Mouse (Mus musculus): Measurements from ENCODE around the gene Col27a1. TPM values are rescaled to one million over a fixed set of nuclear protein-coding genes. Genes with fewer than 3 reads are reported as not detected.
A peak's percentile ranks its signal among the peaks of the same experiment; 100 is the strongest.

The Col27a1 gene
- total RNA-seq, 1 experiment from 2014 or later, result 11.7 TPM

DNA sequence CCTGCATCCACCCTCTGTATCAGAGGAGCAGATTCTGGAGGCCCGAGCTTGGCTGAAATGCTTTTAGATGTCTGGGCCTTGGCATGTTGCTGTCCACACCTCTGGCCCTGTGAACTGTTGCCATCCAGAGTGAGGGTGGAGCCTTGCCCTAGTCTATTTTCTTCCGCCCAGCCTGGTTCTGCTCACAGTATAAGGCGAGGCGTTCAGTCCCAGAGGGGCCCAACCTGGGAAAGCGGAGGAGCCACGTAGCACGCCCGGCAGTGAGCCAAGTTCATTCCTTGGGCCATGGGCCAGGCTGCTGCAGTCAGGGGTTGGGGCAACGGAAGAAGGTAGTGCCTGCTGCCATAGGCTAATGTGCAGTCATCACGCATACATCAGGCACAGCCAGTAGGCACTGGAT lies 46.7 kb downstream of the Col27a1 start:
- no peak for DNase-seq

DNA sequence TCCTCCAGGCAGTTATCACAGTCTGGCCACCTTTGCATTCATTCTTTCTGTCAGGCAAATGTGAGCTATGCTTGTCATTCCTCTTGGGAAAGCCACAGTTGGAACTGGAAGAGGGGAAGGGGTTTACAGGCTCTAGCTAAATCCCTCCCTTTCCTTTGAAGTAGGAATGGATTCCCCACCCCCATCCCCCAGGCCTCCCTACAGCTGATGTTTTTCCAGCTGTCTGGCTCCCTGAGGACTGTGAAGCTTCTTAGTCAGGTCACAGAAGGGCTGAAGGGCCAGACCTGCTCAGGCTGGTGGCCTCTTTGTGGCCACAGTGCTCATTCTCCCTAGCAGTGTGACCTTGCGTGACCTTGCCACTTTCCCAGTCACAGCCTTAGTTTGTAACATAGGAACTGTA lies 49.1 kb downstream of the Col27a1 start:
- DNase-seq, result no peak

DNA sequence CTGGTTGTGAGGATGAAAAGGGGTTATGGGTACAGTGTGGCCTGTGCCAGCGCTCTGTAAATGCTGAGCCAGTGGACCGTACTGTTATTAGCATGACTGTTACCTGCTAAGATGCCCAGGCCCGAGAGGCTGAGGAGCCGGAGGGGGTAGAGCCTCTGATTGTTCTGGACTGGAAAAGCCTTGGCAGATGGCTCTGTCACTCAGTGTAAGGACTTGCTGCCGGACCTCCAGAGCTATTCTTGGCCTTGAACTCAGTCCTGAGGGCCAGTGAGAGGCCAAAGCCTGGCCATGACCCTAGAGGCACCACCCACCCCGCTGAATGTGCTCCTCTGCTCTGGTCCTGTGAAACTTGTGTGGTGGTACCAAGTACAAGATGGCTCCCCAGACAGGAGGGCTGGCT lies 52.5 kb downstream of the Col27a1 start:
- no peak for DNase-seq

DNA sequence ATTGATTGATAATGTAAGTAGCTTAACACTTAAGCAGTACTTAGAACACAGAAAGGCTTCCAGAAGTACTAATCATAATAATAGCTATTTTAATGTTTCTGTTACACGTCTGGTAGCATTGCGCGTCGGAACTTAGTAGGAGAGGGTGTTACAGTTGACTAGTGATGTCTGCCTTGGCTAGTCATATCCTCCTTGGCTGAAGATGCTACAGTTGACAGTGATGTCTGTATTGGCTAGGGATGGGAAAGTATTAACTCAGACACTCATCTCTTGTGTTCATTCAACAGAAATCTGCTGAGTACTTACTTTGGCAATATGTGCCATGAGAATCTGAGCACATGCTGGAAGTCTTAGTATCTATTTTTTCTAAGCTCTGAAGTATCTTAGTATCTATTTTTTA lies 53.3 kb downstream of the Col27a1 start:
- no peak for DNase-seq

DNA sequence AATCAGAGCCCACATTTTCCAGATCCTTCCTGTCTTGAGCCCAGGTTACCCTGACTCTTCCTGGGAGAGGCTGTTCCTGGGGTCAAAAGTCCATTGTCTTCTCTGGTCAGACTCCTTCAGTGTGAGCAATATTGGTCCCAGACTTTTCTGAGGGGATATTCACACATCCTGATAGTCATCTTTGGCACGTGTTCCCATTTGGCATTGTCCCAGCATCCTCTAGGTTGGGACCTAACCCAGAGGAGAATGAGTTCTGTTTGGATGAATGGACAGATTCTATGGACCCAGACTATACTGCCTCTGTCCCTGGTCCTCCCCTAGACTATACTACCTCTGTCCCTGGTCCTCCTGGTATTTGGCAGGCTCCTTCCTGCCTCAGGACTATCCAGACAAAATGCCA lies 53.8 kb downstream of the Col27a1 start:
- DNase-seq, result no peak

DNA sequence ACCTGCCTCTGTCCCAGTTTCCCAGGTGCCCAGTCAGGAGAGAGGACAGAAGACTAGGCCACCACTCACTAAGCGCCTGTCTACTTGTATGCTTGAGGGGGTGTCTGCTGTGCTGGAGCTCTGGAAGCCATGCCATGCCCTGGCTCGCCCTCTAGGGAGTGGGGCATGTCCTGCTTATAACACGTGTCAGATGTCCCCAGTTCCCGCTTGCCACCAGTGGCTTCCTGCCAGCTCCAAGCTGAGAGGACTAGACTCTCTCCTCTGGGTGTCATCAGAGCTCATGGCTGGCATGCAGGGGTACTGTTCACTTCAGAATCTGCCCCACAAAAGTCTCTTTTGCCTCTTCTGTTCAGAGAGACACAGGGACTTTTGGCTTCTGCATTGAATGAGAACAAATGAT lies 55.0 kb downstream of the Col27a1 start:
- no peak for DNase-seq

DNA sequence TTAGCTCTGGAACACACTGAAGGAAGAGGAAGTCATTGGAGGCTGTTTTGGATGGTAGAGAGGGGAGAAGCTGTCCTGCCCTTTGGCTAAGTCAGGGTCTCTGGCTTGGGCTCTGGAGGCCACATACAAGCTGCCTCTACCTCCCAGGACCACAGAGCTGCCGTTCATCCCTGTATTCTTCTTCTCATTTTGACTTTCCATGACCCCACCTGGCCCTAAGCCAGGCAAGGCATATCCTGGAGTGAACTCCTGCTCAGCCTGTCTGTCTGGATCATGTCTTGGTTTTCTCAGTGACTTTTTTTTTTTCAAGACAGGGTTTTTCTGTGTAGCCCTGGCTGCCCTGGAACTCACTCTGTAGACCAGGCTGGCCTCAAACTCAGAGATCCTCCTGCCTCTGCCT lies 60.7 kb downstream of the Col27a1 start:
- DNase-seq, result no peak

DNA sequence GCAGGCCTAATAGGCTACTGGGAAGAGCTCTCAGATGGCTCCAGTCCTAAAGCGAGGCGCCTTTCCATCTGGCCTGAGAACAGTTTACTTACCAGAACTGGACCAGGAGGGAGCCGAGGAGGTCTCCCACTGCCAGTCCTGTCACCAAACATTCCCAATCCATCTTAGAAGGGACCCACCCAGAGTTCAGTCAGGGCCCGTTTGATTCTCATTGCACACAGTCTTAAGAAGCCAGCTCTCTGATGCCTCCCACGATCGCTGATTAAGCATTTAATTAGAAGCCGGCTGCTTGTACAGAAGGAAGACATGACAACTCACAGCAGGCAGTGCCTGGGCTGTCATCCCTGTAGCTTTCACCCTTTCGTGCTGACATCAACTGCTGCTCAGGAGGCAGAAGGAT lies 61.4 kb downstream of the Col27a1 start:
- DNase-seq, result no peak

DNA sequence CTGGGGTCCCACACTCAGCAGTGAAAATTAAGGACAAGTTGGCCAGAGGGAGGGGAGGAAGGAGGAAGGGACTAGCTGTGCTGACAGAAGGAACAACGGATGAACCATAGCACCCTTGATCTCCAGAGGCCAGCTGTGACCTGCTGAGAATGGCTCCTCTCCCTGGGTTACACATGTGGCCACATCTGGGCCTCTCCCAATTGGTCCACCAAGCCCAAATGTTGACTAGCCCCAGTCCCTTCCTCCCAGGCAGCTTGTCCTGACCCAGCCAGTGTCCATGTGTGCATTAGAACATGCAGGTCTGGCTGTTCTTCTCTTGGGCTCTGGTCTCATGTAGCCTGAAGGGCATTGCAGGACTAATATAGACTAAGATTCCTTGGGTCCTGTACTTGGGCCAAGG lies 62.8 kb downstream of the Col27a1 start:
- DNase-seq, result no peak

DNA sequence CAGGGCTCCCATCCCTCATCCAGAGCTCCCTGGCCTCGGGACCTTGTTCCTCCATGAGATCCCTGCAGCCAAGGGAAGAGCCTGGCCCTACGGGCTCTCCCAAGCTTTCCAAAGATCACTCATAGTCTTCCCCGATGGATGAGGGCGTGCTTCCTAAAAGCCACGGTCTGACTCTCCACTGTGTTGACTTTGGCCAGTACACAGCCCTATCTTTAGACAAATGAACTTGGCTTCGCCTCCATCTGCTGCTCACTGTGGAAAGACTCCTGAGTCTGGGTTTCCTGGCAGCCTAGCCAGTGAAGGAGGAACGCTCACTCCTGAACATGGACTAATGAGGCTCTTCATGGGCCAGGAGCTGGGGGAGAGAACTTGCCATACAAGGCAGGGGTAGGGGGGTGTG lies 65.0 kb downstream of the Col27a1 start:
- no peak for DNase-seq

DNA sequence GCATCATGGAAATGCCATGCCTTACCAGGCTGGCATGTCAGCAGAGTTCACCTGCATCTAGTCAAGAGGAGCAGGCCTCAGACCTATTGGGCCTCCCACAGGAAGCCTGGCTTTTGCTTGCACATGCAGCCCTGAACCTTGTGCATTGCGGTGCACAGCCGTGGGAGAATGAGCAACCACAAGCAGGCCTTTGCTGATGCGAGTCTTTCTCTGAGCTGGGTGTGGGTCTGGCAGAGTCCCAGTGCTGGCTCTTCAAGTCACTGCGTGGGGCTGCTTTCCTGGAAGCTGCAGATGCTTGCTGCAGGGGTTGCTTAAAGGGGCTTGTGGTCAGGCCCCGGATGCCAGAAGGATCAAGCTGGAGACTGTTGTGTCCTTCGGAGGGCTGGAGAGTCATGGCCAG lies 67.9 kb downstream of the Col27a1 start:
- DNase-seq, result no peak

DNA sequence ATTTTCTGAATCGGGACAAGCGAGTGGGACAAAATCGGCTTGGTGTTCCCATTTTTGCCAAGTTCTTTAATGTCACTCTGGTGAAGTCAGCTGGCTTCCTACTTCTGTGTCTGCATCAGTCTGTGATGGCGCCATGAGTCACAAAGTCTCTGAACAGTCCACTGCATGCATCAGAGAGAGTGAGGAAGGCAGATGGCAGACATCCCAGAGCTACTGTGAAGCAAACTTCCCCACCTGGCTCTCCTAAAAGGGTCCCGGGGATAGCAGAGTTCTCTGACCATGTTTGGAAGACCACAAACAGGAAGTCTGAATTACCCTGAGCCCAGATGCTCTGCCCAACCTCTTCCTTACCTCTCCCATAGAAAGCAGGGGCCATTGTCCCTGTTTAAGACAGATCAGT lies 69.5 kb downstream of the Col27a1 start:
- peak; percentile 32 for DNase-seq

DNA sequence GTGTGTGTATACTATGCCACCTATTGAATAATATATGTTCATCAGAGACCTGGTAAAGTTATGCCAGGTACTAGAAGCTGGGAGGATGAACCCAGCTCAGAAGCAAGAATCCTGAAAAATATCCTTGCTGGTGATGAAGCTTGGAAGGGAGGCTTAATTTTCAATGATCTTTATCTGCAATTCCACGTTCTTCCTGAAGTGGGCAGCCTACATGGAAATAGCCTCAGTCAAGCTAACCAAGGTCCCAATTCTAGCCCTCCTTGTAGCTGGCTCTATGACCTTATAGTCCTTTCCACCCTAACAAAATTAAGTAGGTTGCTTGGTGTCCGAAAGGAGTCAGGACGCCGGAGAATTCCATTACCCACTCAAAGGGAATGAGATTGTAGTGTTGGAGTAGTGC lies 72.2 kb downstream of the Col27a1 start:
- no peak for DNase-seq

DNA sequence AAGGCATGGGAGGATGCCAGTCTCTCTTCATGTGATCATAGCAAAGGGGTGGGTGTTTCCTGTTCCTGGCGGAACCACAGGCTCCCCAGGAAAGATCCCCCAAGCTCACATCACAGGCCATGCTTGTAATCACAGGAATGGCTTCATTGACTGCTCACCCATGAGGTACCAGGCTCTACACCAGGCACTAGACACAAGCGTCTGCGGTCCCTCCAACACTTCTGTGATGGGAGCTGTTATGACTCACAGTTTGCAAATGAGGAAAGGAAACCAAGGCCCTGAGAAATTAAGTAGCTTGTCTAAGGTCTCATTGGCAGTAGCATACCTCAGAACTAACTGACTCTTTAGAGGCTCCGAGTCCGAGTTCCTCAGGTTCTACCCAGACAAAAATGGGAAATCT lies 74.7 kb downstream of the Col27a1 start:
- DNase-seq, result no peak

DNA sequence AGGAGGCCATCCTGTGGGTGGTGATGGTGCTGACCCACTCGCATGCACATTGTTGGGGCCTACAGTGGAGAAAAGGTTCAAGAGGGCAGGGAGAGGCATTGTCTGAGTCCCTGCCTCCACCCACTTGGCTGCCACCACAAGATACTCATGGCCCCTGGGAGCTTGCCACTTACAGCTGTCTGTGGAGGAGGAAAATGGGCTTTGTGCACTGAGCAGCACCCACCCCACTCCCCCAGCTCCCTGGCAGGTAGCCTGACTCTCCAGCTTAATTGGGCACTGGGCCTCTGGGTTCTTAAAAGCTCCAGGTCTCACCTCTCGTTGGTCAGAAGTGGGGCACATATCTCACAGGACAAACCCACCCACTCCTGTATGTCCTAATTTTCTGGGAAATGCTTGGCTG lies 76.3 kb downstream of the Col27a1 start:
- DNase-seq, result no peak

DNA sequence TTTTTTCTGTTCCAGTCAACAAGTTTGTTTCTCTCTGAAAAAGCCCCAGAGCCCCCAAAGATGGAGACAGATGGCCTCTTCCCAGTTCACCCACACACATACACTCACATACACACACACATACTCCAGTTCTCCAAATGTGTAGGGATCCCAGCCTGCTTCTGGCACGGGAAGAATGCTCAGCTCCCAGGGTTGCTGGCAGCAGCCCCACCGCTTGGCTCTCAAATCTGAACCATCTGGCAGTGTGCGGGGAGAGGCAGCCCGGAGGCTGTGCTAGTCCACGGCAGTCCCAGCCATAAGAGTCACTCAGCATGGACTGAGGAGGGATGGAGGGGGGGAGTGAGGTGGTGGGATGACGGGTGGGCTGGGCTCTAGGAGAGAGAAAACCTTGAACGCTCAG lies 77.3 kb downstream of the Col27a1 start:
- DNase-seq, result peak; percentile 67

DNA sequence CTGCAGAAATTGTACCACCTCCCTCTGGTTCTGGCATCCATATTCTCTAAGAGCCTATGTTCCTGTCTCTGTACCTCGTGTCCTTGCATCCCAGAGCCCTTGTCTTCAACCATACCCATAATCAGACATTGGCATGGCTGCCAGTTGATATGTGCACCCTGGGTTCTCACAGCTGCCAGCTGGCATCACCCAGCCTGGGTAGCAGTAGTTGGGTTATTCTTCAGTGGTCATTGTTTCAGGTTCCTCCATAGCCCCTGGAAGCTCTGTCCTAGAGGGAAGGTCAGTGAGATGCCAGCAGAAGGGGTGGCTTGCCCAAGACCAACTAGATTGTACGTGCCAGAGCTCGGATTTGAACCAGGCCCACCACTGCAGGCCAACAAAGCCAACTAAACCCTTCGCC lies 77.9 kb downstream of the Col27a1 start:
- no peak for DNase-seq

DNA sequence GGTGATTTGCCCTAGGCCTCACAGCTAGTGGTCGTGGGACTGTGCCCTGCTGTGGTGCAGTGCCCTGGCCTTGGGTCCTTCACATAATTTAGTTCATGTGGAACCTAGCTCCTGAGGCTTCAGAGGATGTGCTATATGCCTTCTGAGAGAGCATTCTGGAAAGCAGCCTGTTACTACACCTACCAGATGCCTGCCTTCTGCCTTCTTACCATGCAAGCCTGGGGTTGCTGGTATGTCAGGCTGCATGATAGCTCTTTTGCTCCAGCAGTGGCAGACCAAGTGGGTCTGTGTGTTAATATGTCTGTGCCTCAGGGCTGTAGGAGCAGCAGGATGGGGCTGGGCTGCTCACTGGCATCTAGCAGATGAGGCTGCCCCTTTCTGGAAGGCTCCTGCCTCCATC lies 81.8 kb downstream of the Col27a1 start:
- DNase-seq, result no peak

DNA sequence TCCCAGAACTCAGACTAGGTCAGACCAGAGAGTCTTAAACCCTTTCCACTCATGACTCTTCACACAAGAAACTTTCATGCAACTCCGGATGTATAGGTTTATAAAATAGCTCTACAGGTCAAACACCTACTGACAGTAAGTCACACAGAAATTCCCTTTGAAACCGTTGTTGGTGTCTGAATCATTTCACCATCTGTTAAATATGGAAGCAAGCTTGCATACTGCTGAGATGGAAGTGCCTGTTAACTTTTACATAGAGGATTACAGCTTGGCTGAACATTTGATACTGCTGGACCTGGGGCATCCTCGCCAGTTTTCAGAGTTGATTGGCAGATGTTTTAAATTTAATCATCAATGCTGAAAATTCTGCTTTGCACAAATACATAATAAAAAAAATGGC lies 82.5 kb downstream of the Col27a1 start:
- DNase-seq, result no peak

DNA sequence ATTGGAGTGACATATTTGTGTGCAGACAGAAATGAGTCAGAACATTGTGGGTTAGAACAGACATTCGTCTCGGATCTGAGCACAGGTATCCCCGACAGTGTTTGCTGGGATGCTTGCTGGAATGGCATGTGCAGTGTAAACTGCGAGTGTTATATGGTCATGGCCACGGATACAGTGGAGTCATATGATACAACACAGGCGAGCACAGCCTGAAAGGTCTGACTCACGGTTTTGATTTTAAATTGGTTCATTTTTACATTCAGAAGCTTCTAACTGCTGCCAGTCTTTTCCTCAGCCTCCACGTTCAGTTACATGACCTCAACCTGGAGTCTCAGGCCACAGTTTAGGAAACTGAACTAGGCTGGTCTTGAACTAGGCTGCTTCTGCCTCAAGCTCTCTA lies 83.1 kb downstream of the Col27a1 start:
- no peak for DNase-seq

DNA sequence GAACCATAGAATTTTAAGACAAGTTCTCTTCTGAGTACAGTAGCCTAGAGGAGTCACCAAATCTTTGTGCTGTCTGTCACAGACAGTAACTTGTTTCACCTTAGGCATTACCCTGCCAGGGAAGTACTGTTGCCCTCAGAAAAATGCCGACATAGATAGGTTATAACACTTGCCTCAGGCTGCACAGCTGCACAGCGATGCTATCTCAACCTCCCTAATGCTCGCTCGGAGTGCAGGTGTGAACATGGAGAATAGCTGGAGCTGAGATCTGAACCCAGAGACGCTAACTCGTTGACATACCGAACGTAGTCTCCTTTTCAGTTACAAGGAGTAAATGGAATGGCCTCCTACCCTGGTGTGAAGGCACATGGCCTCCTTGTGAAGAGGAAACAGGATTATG lies 84.4 kb downstream of the Col27a1 start:
- no peak for DNase-seq

DNA sequence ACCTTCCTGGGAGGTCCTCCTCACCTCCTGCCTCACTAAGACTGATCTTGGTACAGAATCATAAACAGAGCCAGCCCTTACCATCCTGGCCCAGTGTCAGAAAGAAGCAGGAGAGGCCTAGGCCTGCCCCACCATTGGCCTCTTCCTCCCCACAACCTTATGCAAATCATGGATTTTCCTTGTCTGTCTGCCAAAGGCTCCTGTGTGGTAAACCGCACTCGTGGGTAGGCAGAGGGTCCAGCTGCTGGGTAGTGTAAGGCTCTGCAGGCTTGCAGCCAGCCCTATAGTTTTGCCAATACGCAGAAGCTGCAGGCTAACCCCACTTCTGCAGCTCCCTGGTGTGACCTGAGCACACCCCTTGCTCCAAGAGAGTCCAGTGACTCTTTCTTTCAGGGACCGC lies 88.8 kb downstream of the Col27a1 start:
- DNase-seq, result no peak

DNA sequence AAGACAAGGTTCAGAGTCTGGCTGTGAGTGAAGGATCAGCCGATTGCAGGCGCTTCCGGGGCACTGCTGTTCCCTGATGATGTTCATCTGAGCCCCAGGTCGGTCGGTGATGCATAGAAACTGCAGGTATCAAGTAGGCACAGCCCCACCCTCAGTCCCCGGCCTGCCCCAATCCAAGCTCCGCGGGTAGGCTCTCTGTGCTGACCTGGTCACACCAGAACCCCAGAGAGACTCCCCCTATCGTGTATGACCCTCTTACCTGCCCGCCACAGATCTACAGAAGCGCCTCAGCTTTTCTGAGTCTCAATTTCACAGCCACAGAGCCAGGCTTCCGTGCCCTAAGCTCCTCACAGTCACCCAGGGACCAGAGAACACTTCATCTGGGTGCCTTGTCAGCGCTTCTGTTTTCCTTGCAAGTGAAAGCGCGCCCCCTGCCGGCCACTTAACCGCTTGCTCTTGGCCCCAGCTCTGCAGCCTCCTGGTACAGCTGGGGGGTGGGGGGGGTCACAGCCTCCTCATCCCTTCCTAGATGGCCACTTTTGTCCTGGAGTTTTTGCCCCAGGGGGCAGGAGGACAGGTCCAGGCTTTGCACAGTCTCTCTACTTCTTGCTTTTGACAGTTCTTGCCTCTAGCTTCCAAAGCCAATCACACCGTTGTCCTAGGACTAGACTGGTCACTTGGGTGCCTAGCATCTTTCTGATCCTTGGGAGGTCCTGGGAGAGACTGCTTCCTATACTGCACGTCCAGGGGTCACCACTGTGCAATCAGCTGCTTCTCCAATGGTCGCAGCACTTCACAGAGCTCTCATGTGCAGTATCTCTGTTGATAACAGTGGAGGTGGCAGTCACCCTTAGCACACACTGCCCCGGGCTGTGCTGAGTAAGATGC lies 93.6 kb downstream of the Col27a1 start:
- DNase-seq, result peak; percentile 93

DNA sequence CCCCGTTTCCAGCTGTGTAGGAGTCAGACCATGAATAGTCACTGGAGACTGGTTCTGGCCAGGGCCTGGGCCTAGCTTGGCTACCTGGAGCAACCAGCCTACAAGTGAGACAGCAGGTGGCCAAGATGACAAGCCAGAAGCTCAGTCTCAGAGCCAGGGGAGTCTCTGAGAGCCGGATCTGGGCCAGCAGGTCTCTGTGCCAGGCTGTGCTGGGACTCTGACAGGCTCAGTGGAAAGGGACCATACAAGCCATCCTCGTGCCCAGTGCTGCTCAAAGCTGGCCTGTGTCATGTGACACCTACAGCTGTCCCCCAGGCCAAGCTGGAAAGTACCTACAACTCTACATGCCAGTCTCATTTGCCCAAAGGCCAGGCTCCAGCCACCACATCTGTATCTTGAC lies 94.5 kb downstream of the Col27a1 start:
- DNase-seq, result peak; percentile 22
